Mouse (Mus musculus) thymus, adult 2 months (tissue): ENCODE data around the gene Gm2974.
"Not testable (repeated sequence)": the region's sequence is repeated elsewhere in the genome, so short reads cannot be mapped to it uniquely, and the experiment has no call there.

Experiments used
- CTCF ChIP-seq: fragments of 200-500 bp; IDR thresholded peaks from 2 replicates; pipeline ENCODE4 v1.5.1; 2012; ENCODE audit warnings: mild to moderate bottlenecking, control low read depth, low read length, moderate library complexity, borderline replicate concordance; ENCODE audit not compliant: control insufficient read depth, poor library complexity, insufficient read depth; ENCODE audit errors: extremely low read depth
- POLR2A ChIP-seq: fragments of 200-500 bp; IDR thresholded peaks from 2 replicates; pipeline ENCODE4 v1.6.1; 2012; ENCODE audit warnings: mild to moderate bottlenecking, low read length, control low read depth, moderate library complexity; ENCODE audit not compliant: control insufficient read depth, poor library complexity, insufficient read depth; ENCODE audit errors: extremely low read depth

DNA sequence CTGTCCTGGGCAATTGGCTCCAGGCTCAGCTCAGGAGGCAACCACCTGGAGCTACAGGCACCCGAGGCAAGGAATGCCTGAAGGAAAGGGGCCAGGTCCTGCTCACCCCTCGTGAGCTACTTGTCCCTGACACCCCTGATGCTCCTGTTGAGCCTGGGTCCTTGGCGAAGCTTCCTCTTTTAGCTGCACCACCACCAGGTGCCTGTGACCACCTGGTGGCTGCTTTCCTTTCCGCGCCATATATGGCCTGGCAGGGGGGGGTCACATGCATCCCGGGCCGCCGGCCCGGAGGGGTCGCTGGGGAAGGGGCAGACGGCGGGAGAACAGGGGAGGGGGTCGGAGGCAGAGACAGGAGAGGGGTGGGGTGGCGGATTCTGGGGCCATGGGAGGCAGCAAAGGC is 346 bp upstream of the Gm2974 start:
- not testable (repeated sequence) for TF ChIP-seq CTCF, POLR2A
